Mouse (Mus musculus): Measurements from ENCODE around the gene Myo1c.

Gene Myo1c

DNA sequence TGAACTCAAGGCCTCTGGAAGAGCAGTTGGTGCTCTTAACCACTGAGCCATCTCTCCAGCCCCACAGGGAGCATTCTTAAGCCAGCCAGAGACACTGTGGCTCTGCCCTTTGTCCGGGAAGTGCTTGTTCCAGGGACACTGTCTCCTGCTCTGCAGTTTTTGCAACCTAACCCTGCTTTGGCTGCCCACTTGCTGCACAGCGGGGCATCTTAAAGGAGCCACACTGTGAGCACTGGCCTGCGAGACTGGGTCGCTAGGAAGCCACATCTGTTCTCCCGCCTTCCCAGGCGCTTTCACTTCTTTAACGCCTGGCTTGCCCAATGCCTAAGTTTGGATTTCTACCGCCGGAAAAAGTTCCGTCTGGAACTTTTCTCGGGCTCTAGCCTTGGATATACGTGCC lies 65.3 kb downstream of the Myo1c start:
- no peak for DNase-seq (ENCODE audit: low spot score)

DNA sequence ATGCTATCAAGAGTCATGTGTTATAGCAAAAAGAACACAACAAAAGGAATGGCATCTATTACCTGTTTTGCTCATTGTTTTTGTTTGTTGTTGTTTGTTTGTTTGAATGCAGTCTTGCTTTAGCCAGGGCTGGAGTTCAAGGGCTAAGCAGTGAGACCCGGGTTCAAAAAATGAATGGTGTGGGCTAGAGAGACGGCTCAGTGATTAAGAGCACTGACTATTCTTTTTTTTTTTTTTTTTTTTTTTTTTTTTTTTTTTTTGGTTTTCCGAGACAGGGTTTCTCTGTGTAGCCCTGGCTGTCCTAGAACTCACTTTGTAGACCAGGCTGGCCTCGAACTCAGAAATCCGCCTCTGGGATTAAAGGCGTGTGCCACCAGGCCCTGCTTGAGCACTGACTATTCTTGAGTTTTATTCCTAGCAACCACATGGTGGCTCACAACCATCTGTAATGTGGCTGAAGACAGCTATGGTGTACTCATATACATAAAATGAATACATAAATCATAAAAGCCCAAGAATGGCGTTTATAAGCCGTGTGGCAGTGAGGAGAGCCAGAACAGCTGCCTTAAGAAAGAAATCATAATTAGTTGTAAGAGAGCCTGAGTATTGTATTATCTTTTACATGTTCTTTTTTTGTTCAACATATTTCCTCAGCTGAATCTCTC lies 66.5 kb downstream of the Myo1c start:
- DNase-seq (ENCODE audit: low spot score) = no peak

- no peak for DNase-seq (ENCODE audit: low spot score)
Measured at GRCm38 (mm10) chr11:75722339-75722738, 72.0 kb downstream of the Myo1c start.
